Mouse (Mus musculus) left cerebral cortex, adult 18-20 months (tissue): ENCODE measurements at regions not wholly inside any gene's neighbourhood (a gene's known extent, or its start where the extent isn't known, plus 50 kb on each side); places are given as distances from the start of the nearest gene placed in this dataset.

Experiments used
- DNase-seq, 2 experiments: peaks; one replicate each; pipeline ENCODE4 v3.0.0; 2021 to 2022; ENCODE audit warnings: low spot score in 2 of 2, mixed read lengths in 1 of 2

GRCm38 (mm10) chr12:9847034-9847433 lies 277.1 kb downstream of the Osr1 start:
- no peak for DNase-seq

GRCm38 (mm10) chr12:9847465-9848205 lies 277.7 kb downstream of the Osr1 start:
- no peak for DNase-seq

GRCm38 (mm10) chr12:9855503-9856024 lies 285.6 kb downstream of the Osr1 start:
- DNase-seq, result no peak

DNA sequence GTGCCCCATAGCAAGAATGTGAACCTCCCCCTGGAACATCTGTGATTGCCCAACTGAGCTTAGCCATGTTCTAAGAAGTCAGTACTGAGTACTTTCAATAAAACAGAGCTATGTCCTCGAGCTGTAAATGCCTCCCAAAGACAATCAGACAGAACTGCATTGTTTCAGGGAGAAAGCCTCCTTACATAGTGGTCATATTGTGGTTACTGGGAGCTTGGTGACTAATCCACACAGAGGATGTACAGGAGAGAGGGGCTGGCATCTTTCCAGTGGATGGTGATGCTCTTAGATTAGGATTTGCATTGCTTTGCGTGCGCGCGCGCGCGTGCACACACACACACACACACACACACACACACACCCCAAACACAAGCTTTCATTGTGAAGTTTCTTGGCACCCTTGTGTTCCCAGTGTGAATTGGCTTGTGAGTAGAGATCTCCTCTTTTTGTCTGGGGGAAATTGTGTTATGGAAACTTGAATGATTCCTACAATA lies 286.3 kb downstream of the Osr1 start:
- DNase-seq, result peak; percentile 18 to 20

DNA sequence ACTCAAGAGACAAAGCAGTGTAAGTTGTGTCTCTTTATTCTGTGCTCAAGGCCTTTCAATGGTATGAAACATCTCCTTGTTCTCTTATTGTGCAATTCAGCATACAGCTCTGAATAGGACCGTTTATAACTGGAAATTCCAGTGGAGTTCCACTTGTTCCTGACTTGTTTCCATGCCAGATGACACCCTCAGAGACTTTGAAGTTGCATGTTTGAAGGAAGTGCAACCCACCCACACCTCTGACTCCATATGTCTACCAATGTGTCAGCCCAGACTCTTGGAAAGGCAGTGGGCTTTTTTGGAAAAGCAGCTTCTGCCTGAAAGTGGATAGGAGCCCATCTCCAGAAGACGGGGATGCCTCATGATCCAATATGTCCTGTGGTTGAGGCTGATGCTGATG lies 288.1 kb downstream of the Osr1 start:
- DNase-seq, result peak; percentile 71 to 80

- no peak for DNase-seq
These were observed 292.4 kb downstream of the Osr1 start for GRCm38 (mm10) chr12:9862301-9862700.

- DNase-seq, result no peak
These were observed 302.3 kb downstream of the Osr1 start for GRCm38 (mm10) chr12:9872236-9872635.

DNA sequence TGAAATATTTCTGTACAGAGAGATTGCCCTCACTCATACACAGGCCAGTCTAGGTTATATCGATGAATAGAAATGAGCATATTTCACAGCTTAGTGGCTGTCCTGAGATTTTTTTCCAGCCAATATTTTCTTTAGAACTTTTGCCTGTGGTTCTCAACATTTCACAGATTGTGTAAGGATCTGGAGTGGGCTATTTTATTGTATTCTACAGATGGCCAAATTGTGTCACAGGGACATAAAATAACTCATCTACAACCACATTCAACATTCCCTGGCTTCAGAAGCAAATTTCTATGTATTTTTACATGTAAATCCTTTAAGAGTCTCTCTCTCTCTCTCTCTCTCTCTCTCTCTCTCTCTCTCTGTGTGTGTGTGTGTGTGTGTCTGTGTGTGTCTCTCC lies 303.3 kb downstream of the Osr1 start:
- DNase-seq, result no peak

- no peak for DNase-seq
These were observed 304.9 kb downstream of the Osr1 start for GRCm38 (mm10) chr12:9874823-9875222.

- DNase-seq, result no peak
These were observed 312.2 kb downstream of the Osr1 start for GRCm38 (mm10) chr12:9881953-9882623.

DNA sequence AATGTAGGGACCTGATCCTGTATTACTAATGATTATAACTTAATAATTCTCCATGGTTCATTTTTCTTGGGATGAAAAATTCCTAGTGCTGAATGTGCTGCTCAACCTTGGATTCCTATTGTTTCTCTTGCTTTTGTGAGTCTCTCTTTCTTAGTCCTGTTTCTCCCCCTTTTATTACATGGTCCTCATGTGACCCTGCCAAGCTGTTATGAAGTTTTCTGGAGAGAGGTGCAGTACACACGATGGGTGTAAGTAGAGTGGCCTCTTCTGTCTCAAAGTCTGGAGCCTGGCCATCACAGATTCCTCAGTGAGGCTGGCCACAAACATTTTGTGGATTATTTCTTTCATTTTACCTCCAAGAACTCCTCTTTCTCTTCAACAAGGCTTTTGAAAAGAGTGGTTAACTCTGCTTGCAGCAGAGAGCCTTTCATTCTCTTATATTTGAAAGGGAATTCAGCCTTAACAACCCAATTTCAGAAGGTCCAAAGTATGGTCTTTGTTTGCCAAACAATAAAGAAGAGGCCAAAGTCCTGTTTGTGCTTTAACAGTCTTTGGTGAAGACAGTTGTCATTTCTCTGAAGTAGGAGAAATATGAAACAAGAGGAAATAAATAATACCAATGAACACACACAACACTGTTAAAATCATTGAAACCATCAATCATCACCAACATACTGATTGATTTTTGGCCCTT lies 313.3 kb downstream of the Osr1 start:
- no peak for DNase-seq

DNA sequence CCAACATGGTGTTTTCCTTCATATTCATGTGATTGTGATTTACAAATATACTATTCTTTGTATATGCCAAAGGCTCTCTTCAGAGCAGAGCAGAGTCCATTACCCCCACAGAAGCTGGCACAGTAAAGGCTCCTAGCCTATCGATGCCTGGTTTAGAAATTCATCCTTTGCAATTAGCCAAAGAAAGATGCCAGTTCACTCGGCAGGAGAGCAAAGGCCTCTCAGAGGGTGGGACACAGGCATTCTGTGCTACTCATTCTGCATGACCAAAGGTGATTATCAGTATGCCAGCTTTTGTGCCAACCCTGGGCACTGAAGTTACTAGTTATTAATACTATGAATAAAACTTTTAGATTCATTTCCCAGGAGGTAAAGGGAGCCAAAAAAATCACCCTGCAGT lies 324.6 kb downstream of the Osr1 start:
- DNase-seq, result no peak

DNA sequence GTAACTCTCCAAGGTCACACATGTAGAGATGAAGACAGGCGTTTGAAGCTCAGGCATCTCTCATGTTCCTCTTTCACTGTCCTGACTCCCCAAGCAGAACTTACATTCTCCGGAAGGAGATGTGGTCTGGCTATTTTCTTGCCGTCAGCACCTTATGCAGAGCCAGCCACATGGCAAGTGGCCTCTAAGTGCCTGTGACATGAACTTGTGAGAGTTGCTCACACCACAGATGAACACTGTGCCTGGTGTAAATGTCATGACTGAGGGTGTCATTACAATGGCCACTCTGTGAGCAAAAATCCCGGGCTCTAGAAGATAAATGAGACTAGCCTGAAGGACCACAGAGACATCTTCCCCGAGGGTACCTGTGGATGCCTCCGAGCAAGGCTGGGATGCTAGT lies 328.1 kb downstream of the Osr1 start:
- no peak for DNase-seq

DNA sequence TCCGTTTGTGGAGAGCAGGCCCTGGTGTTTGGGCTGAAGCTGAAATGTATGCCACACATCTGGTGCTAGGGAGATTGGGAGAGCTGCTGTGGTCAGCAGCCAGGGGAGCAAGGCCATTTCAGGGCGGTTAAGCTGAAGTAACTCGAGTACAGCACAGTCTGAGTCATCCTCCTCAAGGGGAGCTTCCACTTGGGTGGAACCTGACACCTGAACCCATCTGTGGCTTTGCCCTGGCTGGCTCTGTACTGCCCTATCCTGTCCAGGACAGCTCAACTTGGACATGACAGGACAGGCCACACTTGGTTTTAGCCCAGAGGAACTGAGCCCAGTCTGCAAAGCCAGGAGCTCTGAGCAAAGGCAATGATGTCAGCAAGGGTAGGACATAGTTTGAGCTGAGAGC lies 328.5 kb downstream of the Osr1 start:
- DNase-seq, result no peak

DNA sequence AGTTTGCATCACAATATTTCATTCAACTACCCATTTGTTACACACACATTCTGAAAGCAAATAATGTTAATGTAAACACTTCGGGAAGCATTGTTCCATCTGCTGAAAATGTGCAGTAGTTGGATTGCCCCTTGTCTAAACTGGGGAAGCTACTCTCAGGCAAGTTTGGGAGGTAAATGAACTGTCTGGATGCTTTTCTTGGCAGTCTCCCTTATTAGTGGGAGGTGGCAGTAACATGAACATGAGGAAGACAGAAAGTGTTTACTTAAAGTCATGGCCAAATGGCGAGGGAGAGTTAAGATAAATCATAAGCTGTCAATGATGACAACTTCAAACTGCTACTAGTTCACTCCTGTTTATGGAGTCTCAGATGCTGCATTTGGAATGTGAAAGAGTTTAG lies 332.0 kb downstream of the Osr1 start:
- no peak for DNase-seq

DNA sequence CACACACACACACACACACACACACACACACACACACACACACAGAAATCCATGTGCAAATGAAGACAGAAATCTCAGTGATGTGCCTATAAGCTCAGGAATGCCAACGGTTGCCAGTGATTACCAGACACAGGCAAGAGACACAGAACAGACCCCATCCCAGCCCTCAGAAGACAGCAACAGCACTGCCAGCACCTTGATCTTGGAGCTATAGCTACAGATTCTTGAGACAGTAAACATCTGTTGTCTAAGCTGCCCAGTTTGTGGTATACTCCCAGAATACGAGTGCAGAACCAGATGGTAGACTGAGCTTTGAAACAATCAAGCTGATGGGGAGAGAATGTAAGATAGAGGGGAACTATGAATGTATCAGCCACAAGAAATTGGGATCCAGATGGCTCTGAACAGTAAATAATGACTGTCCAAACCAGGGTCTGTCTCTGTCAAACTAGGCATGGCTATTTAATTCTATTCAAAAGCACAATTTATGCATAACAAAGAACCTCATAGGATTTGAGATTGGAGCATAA lies 333.9 kb downstream of the Osr1 start:
- DNase-seq, result no peak

DNA sequence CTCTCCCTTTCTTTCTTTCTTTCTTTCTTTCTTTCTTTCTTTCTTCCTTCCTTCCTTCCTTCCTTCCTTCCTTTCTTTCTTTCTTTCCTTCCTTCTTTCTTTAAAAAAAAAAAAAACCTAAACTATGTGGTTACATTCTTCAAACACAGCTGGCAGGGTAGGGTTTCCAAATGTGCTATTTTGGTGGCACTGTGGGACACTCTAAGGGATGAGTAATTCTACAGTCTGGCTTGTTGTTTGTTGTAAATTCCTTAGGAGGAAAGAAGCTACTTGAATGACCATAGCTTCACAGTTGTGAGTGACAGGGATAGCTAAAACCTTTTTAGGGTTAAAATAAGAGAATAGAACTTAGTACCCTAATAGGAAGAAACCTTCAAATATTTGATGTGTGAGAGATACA lies 342.4 kb downstream of the Osr1 start:
- DNase-seq, result no peak

- peak in 1 of 2 experiments; percentile 4 for DNase-seq
These were observed 345.8 kb downstream of the Osr1 start for GRCm38 (mm10) chr12:9915726-9916140.

- DNase-seq, result no peak
These were observed 348.1 kb downstream of the Osr1 start for GRCm38 (mm10) chr12:9918026-9918425.

GRCm38 (mm10) chr12:9919007-9919406 lies 349.1 kb downstream of the Osr1 start:
- DNase-seq, result no peak

GRCm38 (mm10) chr12:9919433-9919832 lies 349.5 kb downstream of the Osr1 start:
- DNase-seq, result no peak

DNA sequence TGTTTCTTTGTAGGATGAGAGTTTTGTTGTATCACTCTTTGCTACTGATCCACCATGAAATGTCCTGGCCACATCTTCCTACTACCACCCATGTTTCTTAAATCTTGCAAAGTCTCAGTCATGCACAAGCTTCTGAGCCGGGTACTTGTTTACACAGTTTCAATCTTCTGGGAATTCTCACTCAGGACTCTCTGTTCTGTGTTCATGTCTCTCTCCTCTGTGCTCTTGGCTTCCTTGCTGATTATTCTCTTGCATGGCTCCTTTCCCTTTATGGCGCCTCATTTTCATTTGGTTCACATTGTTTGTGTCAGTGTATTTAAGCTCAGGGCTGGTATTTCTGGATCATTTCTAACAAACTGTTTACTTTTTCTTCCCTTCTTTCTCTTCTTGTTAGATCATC lies 350.5 kb downstream of the Osr1 start:
- no peak for DNase-seq
